Comparison of ENCODE assay signal across 7 mouse cellular contexts in genomic region chr7:27232781-27233281, GRCm38 (mm10). TPM values are rescaled to one million over a fixed set of nuclear protein-coding genes. Genes with fewer than 3 reads are reported as not detected.
DNase-seq lines count a peak whose midpoint lies in the region; ATAC-seq lines count a peak whose summit lies in the region.

Coq8b (plus strand) TSS chr7:27233023.

- DNase-seq in adrenal gland, adult 8-10 months = peak; percentile 96
- DNase-seq in embryo, embryonic 9.5 days (ENCODE audit: extremely low spot score) = peak; percentile 96
- DNase-seq in gastrocnemius, postnatal 4 days (ENCODE audit: low spot score in 2 of 2) = peak; percentile 78 to 92
- DNase-seq in left cerebral cortex, postnatal 36 days (ENCODE audit: low spot score in 2 of 2) = peak; percentile 90 to 92
- DNase-seq in midbrain, embryonic 11.5 days (ENCODE audit: low spot score, missing footprints) = peak; percentile 99
- DNase-seq in skeletal muscle tissue, adult 2 months (ENCODE audit: low read depth, low spot score) = peak; percentile 87

- under 1% methylated on average over 25 of the region's 25 CpGs for WGBS in intestine, embryonic 16.5 days
- WGBS in midbrain, embryonic 11.5 days = under 1% methylated on average over 25 of the region's 25 CpGs

- peak within 1 kb of the TSS; percentile 87 for H3K4me2 ChIP-seq in intestine, embryonic 16.5 days (ENCODE audit: low read depth, low read length)
- H3K4me2 ChIP-seq in midbrain, embryonic 11.5 days = peak within 1 kb of the TSS; percentile 68

- peak; percentile 91 for ATAC-seq in intestine, embryonic 16.5 days
- peak; percentile 92 for ATAC-seq in midbrain, embryonic 11.5 days (ENCODE audit: low FRiP score)

- H3K4me1 ChIP-seq in intestine, embryonic 16.5 days (ENCODE audit: control insufficient read depth, insufficient read depth, low read length) = peaks cover 15% of the 10 kb centered on the region
- H3K4me1 ChIP-seq in midbrain, embryonic 11.5 days (ENCODE audit: control insufficient read depth, insufficient read depth, low read length) = peaks cover 7% of the 10 kb centered on the region

- H3K27me3 ChIP-seq in intestine, embryonic 16.5 days (replicated peaks; ENCODE audit: control insufficient read depth, insufficient read depth, low read length) = no peaks in the 10 kb centered on the region
- no peaks in the 10 kb centered on the region for H3K27me3 ChIP-seq in midbrain, embryonic 11.5 days (ENCODE audit: control insufficient read depth, insufficient read depth, low read length)

- peak within 1 kb of the TSS; percentile 56 for H3K27ac ChIP-seq in intestine, embryonic 16.5 days (ENCODE audit: low read length)
- peak within 1 kb of the TSS; percentile 78 for H3K27ac ChIP-seq in midbrain, embryonic 11.5 days (ENCODE audit: low read depth, low read length)

- intact Hi-C loops in left cerebral cortex, postnatal 36 days (cut with DNase I) = loop anchor here (5.0 kb wide), 1 partner anchor 66 kb away; the partner anchor contains the start of gene Egln2

- peak within 1 kb of the TSS; percentile 78 for H3K4me3 ChIP-seq in intestine, embryonic 16.5 days (ENCODE audit: low read length)
- H3K4me3 ChIP-seq in midbrain, embryonic 11.5 days (ENCODE audit: low read depth, low read length) = peak within 1 kb of the TSS; percentile 42

- no peaks in the 10 kb centered on the region; the same call in 1 of the 2 replicates for H3K36me3 ChIP-seq in intestine, embryonic 16.5 days (ENCODE audit: control insufficient read depth, insufficient read depth, low read length)
- H3K36me3 ChIP-seq in midbrain, embryonic 11.5 days (ENCODE audit: control insufficient read depth, insufficient read depth, low read length) = no peaks in the 10 kb centered on the region

- no peaks in the 10 kb centered on the region for H3K9me3 ChIP-seq in intestine, embryonic 16.5 days (ENCODE audit: control insufficient read depth, low read length)
- H3K9me3 ChIP-seq in midbrain, embryonic 11.5 days (ENCODE audit: control insufficient read depth, low read length) = no peaks in the 10 kb centered on the region

- H3K9ac ChIP-seq in intestine, embryonic 16.5 days (ENCODE audit: low read depth, low read length) = peak within 1 kb of the TSS; percentile 73
- H3K9ac ChIP-seq in midbrain, embryonic 11.5 days (ENCODE audit: low read length) = peak within 1 kb of the TSS; percentile 59

RNA-seq across cellular contexts. Expression of gene Coq8b, which starts in this region (rescaled TPM):
- total RNA-seq in adrenal gland, adult 8-10 months (2022) = 10 to 100 TPM; 42.5 to 85.7 (median 61.0) TPM
- 10 to 100 TPM in 1 of 2 experiments, 1 to 10 TPM in 1; 8.6 to 10.3 TPM for total RNA-seq in gastrocnemius, postnatal 4 days (2021)
- polyA plus RNA-seq in intestine, embryonic 16.5 days (2015; fragmentation: Nextera tagmentation; extraction: Ambion mirVana) = 25.5 and 26.3 TPM in 2 replicates
- 10 to 100 TPM; 33.2 to 41.9 TPM for total RNA-seq in left cerebral cortex, postnatal 36 days (2021)
- polyA plus RNA-seq in midbrain, embryonic 11.5 days (2014; fragmentation: Nextera tagmentation; extraction: Ambion mirVana) = 16.1 and 16.6 TPM in 2 replicates

Comparison
In these comparisons a context has a peak if more than half of its experiments do, and no peak if none do; other contexts are left out.
1. Peak in every context shown above with its lines: DNase-seq, ATAC-seq, H3K4me3 ChIP-seq and H3K27ac ChIP-seq.